Mouse (Mus musculus) cerebellum, postnatal 10 days (tissue): Measurements from ENCODE around the gene Zfp831.

ENCODE experiments used
- DNase-seq, 2 experiments: peaks; one replicate each; pipeline ENCODE4 v3.0.0; 2021; ENCODE audit warnings: mixed read lengths in 2 of 2

The Zfp831 gene

GRCm38 (mm10) chr2:174735270-174735669 lies 91.9 kb downstream of the Zfp831 start:
- no peak for DNase-seq

GRCm38 (mm10) chr2:174747182-174747581 lies 103.8 kb downstream of the Zfp831 start:
- no peak for DNase-seq

DNA sequence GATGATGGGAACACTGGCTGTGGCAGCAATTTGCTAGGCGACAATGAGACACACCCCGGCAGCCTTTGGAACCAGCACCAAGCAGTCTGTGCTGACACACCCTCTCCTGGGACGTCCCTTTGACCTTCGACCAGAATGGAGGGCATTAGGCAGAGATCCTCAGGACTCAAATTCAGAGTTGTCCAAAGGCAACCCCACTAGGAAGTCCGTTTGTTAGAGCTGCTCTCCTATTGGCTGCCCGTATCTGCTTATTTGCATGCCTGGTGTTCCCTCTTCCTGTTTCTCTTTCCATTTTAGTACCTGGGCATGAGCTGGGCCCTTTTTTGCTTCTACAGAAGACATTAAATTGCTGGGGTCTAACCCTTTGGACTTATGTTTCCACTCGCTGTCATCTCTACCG lies 105.0 kb downstream of the Zfp831 start:
- no peak for DNase-seq

DNA sequence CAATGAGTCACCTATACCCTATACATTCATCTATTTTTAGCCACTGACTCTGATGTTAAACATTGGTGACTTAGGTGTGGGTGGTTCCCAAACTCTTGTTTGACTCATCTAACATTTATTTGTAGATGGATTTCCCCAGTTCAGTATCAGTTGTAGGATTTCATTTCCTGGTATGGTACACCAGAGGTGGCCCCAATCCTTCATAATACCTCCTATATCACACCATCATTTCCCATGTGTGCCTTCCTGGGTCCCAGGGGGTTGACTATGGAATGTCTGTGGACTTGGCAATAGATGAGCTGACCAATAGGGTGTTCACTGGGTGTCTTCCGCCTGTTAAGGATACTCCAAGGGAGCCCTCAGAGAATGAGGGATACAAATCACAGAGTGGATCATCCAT lies 109.9 kb downstream of the Zfp831 start:
- no peak for DNase-seq

- DNase-seq = no peak
These were observed 110.9 kb downstream of the Zfp831 start for GRCm38 (mm10) chr2:174754231-174754630.

- no peak for DNase-seq
These were observed 115.9 kb downstream of the Zfp831 start for GRCm38 (mm10) chr2:174759189-174759588.
